Mouse (Mus musculus) CH12.LX (cell line): ENCODE data around the gene Cacna1a. TPM values are rescaled to one million over a fixed set of nuclear protein-coding genes. Genes with fewer than 3 reads are reported as not detected.

Experiments
- DNase-seq: peaks from one replicate; pipeline ENCODE4 v3.0.0-alpha.2; 2013; ENCODE audit errors: extremely low read depth
- H3K27ac ChIP-seq: 2 replicates; pipeline ENCODE4 v1.5.1; 2012; ENCODE audit warnings: low read depth, mild to moderate bottlenecking, control low read depth, moderate library complexity; ENCODE audit not compliant: insufficient read depth
- H3K27me3 ChIP-seq: replicated peaks from 2 replicates; pipeline ENCODE3; 2012; ENCODE audit warnings: inconsistent platforms
- H3K36me3 ChIP-seq, 2 experiments: replicated peaks in 1 of 2; 2 replicates each; pipeline versions ENCODE3 to v1.6.1; 2012; ENCODE audit warnings: inconsistent platforms in 1 of 2, low read length in 1 of 2, mild to moderate bottlenecking in 1 of 2, mixed read lengths in 1 of 2, moderate library complexity in 1 of 2; ENCODE audit not compliant: control insufficient read depth in 1 of 2, insufficient read depth in 1 of 2
- H3K4me1 ChIP-seq, 2 experiments: 2 replicates each; pipeline ENCODE4 v1.6.1; 2012; ENCODE audit warnings: inconsistent platforms in 1 of 2, moderate library complexity in 1 of 2; ENCODE audit not compliant: insufficient read depth in 2 of 2, control insufficient read depth in 1 of 2
- H3K4me2 ChIP-seq: 2 replicates; pipeline ENCODE4 v1.6.1; 2012; ENCODE audit warnings: low read depth, mild to moderate bottlenecking, control low read depth; ENCODE audit not compliant: poor library complexity, insufficient read depth, severe bottlenecking
- H3K4me3 ChIP-seq, 3 experiments: fragments of 150-350 bp in 1 of 3; sonication (generic) in 1 of 3; replicated peaks in 1 of 3; 2 replicates each; pipeline versions ENCODE3 to v1.5.1; 2011 to 2012; ENCODE audit warnings: low read depth in 2 of 3, low read length in 2 of 3, mild to moderate bottlenecking in 2 of 3, moderate library complexity in 2 of 3, control low read depth in 1 of 3, improper control_type of control experiment in 1 of 3, inconsistent platforms in 1 of 3, mixed read lengths in 1 of 3; ENCODE audit not compliant: poor library complexity in 1 of 3
- H3K79me2 ChIP-seq: replicated peaks from 2 replicates; pipeline ENCODE4 v1.6.1; 2012; ENCODE audit warnings: mild to moderate bottlenecking, moderate library complexity; ENCODE audit not compliant: control insufficient read depth, poor library complexity, insufficient read depth, severe bottlenecking; ENCODE audit errors: extremely low read depth
- H3K9ac ChIP-seq: 2 replicates; pipeline ENCODE4 v1.6.1; 2012; ENCODE audit warnings: low read depth, mild to moderate bottlenecking, control low read depth, moderate library complexity; ENCODE audit not compliant: insufficient read depth
- H3K9me3 ChIP-seq: replicated peaks from 2 replicates; pipeline ENCODE3; 2012; ENCODE audit warnings: low read length, inconsistent platforms, mixed read lengths
- BHLHE40 ChIP-seq: IDR thresholded peaks from 2 replicates; pipeline ENCODE4 v1.6.1; 2011; ENCODE audit warnings: mild to moderate bottlenecking, low read depth, low read length, improper control_type of control experiment
- CHD1 ChIP-seq: IDR thresholded peaks from 2 replicates; pipeline ENCODE4 v1.6.1; 2012; ENCODE audit warnings: low read depth, low read length, improper control_type of control experiment, inconsistent platforms
- CHD2 ChIP-seq: IDR thresholded peaks from 2 replicates; pipeline ENCODE4 v1.6.1; 2011; ENCODE audit warnings: low read length, improper control_type of control experiment
- E2F4 ChIP-seq: IDR thresholded peaks from 2 replicates; pipeline ENCODE4 v1.6.1; 2011; ENCODE audit warnings: low read depth, low read length, improper control_type of control experiment; ENCODE audit not compliant: insufficient replicate concordance
- IRF4 ChIP-seq: IDR thresholded peaks from 2 replicates; pipeline ENCODE4 v1.6.1; 2014; ENCODE audit warnings: low read depth, mild to moderate bottlenecking, inconsistent platforms, low read length, improper control_type of control experiment
- JUN ChIP-seq: IDR thresholded peaks from 2 replicates; pipeline ENCODE4 v1.6.1; 2011; ENCODE audit warnings: low read depth, mild to moderate bottlenecking, low read length, improper control_type of control experiment, moderate library complexity; ENCODE audit not compliant: insufficient read depth
- KAT2A ChIP-seq: IDR thresholded peaks from 2 replicates; pipeline ENCODE4 v1.6.1; 2012; ENCODE audit warnings: low read length, improper control_type of control experiment, inconsistent platforms; ENCODE audit not compliant: insufficient replicate concordance
- MAX ChIP-seq: IDR thresholded peaks from 2 replicates; pipeline ENCODE4 v1.6.1; 2011; ENCODE audit warnings: low read length, improper control_type of control experiment
- MAZ ChIP-seq: IDR thresholded peaks from 2 replicates; pipeline ENCODE4 v1.6.1; 2012; ENCODE audit warnings: low read depth, mild to moderate bottlenecking, inconsistent platforms, low read length, improper control_type of control experiment, moderate library complexity
- NELFE ChIP-seq: IDR thresholded peaks from 2 replicates; pipeline ENCODE4 v1.6.1; 2011; ENCODE audit warnings: low read depth, low read length, improper control_type of control experiment
- PAX5 ChIP-seq: IDR thresholded peaks from 2 replicates; pipeline ENCODE4 v1.6.1; 2012; ENCODE audit warnings: low read length, inconsistent platforms, mixed read lengths
- POLR2A ChIP-seq: IDR thresholded peaks from 2 replicates; pipeline ENCODE4 v1.6.1; 2011; ENCODE audit warnings: low read depth, mild to moderate bottlenecking, improper control_type of control experiment, low read length
- RAD21 ChIP-seq: IDR thresholded peaks from 2 replicates; pipeline ENCODE4 v1.6.1; 2011; ENCODE audit warnings: low read depth, mild to moderate bottlenecking, low read length, improper control_type of control experiment, moderate library complexity
- RCOR1 ChIP-seq: conservative IDR thresholded peaks from 2 replicates; pipeline ENCODE4 v1.6.1; 2012; ENCODE audit warnings: low read depth, mild to moderate bottlenecking, inconsistent platforms, low read length, improper control_type of control experiment
- SIN3A ChIP-seq: IDR thresholded peaks from 2 replicates; pipeline ENCODE4 v1.6.1; 2012; ENCODE audit warnings: low read length, improper control_type of control experiment, inconsistent platforms
- SMC3 ChIP-seq: IDR thresholded peaks from 2 replicates; pipeline ENCODE4 v1.6.1; 2011; ENCODE audit warnings: low read depth, low read length, improper control_type of control experiment
- TBP ChIP-seq: conservative IDR thresholded peaks from 2 replicates; pipeline ENCODE4 v1.6.1; 2011; ENCODE audit warnings: low read depth, low read length, improper control_type of control experiment
- TCF12 ChIP-seq: IDR thresholded peaks from 2 replicates; pipeline ENCODE4 v1.6.1; 2014; ENCODE audit warnings: low read depth, mild to moderate bottlenecking, inconsistent platforms, low read length, improper control_type of control experiment
- UBTF ChIP-seq: IDR thresholded peaks from 2 replicates; pipeline ENCODE4 v1.6.1; 2012; ENCODE audit warnings: low read depth, mild to moderate bottlenecking, inconsistent platforms, low read length, improper control_type of control experiment, moderate library complexity
- ZKSCAN1 ChIP-seq: IDR thresholded peaks from 2 replicates; pipeline ENCODE4 v1.6.1; 2012; ENCODE audit warnings: low read depth, inconsistent platforms, low read length, improper control_type of control experiment, borderline replicate concordance
- ZMIZ1 ChIP-seq: IDR thresholded peaks from 2 replicates; pipeline ENCODE4 v1.6.1; 2012; ENCODE audit warnings: low read depth, mild to moderate bottlenecking, inconsistent platforms, low read length, improper control_type of control experiment
- ZNF384 ChIP-seq: IDR thresholded peaks from 2 replicates; pipeline ENCODE4 v1.6.1; 2012; ENCODE audit warnings: low read depth, low read length, improper control_type of control experiment, inconsistent platforms
- dilution Hi-C: fragments of 300-500 bp; cut with MboI; formaldehyde crosslinking; loops from 2 replicates; pipeline ENCODE4 v1.14.3; 2020; ENCODE audit warnings: low sequenced_read_pairs; ENCODE audit not compliant: extremely low pct_unique_long_range_greater_than_20kb, extremely low pct_ligation_motif_present
- in situ Hi-C: fragments of 300-500 bp; cut with MboI; formaldehyde crosslinking; loops from 3 replicates; pipeline ENCODE4 v1.14.3; 2019; ENCODE audit warnings: low sequenced_read_pairs, low pct_ligation_motif_present, low pct_unique_long_range_greater_than_20kb, mixed read lengths
- polyA plus RNA-seq: library from polyadenylated mRNA; unstranded; fragments of >175 nt; gene quantifications from 2 replicates; pipeline ENCODE4 v1.2.1, GENCODE M21; 2012; ENCODE audit warnings: low read depth; ENCODE audit not compliant: insufficient read length
- total RNA-seq, 2 experiments: library from RNA; depleted of rRNA; stranded (reverse); fragments of 300-350 nt in 1 of 2; fragments of >200 nt in 1 of 2; gene quantifications; 2 replicates each; pipeline ENCODE4 v1.2.3; 2012 to 2014

Gene Cacna1a
- total and polyA plus RNA-seq, 3 experiments = 2.6 to 9.4 (median 6.9) TPM

GRCm38 (mm10) chr8:84659936-84660818, 271.9 kb downstream of the Cacna1a start (continued):
- peak; percentile 36; the same call in 1 of the 2 replicates for TF ChIP-seq MAZ
- no peak; the same call in 1 of the 2 replicates for TF ChIP-seq POLR2A
- TF ChIP-seq E2F4 = no peak
- no peak for TF ChIP-seq SMC3
- peak; percentile 14; the same call in 1 of the 2 replicates for TF ChIP-seq NELFE
- no peak for TF ChIP-seq RCOR1
- TF ChIP-seq IRF4 = peak; percentile 42; the same call in 1 of the 2 replicates
- TF ChIP-seq CHD1 = no peak
- TF ChIP-seq TCF12 = peak; percentile 62
- no peak for TF ChIP-seq JUN
- TF ChIP-seq ZKSCAN1 = no peak
- no peak for TF ChIP-seq PAX5
- TF ChIP-seq BHLHE40 = 0 out of 2 replicates have a peak, but pooled peaks have one; percentile 14
- TF ChIP-seq SIN3A = peak; percentile 75; the same call in 1 of the 2 replicates
- TF ChIP-seq KAT2A = 0 out of 2 replicates have a peak, but pooled peaks have one; percentile 6

- Histone ChIP-seq H3K27ac (peak overlapping the region; percentile 97), H3K9ac (peak overlapping the region; percentile 95), H3K4me1 (peaks cover 7 to 42% of the 10 kb centered on the region in 2 experiments), H3K79me2 (peaks cover 23% of the 10 kb centered on the region), H3K4me3 (peak overlapping the region; percentile 68 to 97 (median 80)), H3K27me3 (no peaks in the 10 kb centered on the region), H3K9me3 (no peaks in the 10 kb centered on the region), H3K4me2 (peak overlapping the region; percentile 82), H3K36me3 (no peaks in the 10 kb centered on the region)
- dilution Hi-C loops = no loop called here
- 0 out of 2 replicates have a peak, but pooled peaks have one; percentile 26 for TF ChIP-seq ZNF384
- 0 out of 2 replicates have a peak, but pooled peaks have one; percentile 34 for TF ChIP-seq NELFE
- 0 out of 2 replicates have a peak, but pooled peaks have one; percentile 35 for TF ChIP-seq TBP
- TF ChIP-seq IRF4 = no peak
- 0 out of 2 replicates have a peak, but pooled peaks have one; percentile 64 for TF ChIP-seq CHD2
- peak; percentile 24; the same call in 1 of the 2 replicates for TF ChIP-seq UBTF
- no peak for TF ChIP-seq RAD21
- TF ChIP-seq CHD1 = peak; percentile 86
- no peak for TF ChIP-seq MAX
- TF ChIP-seq POLR2A = peak; percentile 30; the same call in 1 of the 2 replicates
- 0 out of 2 replicates have a peak, but pooled peaks have one; percentile 5 for TF ChIP-seq ZMIZ1
- DNase-seq = peak; percentile 47
- in situ Hi-C loops = no loop called here
These were observed 272.7 kb downstream of the Cacna1a start for GRCm38 (mm10) chr8:84660819-84661457.
